Mouse (Mus musculus) kidney, adult 2 months (tissue): ENCODE data around the gene Man2a1.

Source experiments
- CTCF ChIP-seq: fragments of 200-500 bp; conservative IDR thresholded peaks from 2 replicates; pipeline ENCODE4 v1.5.1; 2011; ENCODE audit warnings: low read depth, mild to moderate bottlenecking, control low read depth, low read length, moderate library complexity, mixed read lengths; ENCODE audit not compliant: insufficient read depth, insufficient read length
- POLR2A ChIP-seq: fragments of 200-500 bp; IDR thresholded peaks from one replicate; pipeline ENCODE4 v1.6.1; 2011; ENCODE audit warnings: low read depth, low read length, control low read depth

GRCm38 (mm10) chr17:64604163-64604562 is 3.6 kb downstream of the Man2a1 start:
- TF ChIP-seq CTCF, result no peak
- no peak for TF ChIP-seq POLR2A
